Mouse (Mus musculus) monocyte, adult 5-6 weeks (primary cell): Measurements from ENCODE around the gene Tbkbp1. TPM values are rescaled to one million over a fixed set of nuclear protein-coding genes. Genes with fewer than 3 reads are reported as not detected.
"Not testable (repeated sequence)": the region's sequence is repeated elsewhere in the genome, so short reads cannot be mapped to it uniquely, and the experiment has no call there.

Experiments
- ATAC-seq: fragments of 153-309, 156-312 bp; replicated peaks from 2 replicates; pipeline ENCODE4 v1.8.0; 2017; ENCODE audit warnings: mild to moderate bottlenecking; ENCODE audit not compliant: low TSS enrichment, insufficient number of reproducible peaks, severe bottlenecking, poor library complexity, low FRiP score
- total RNA-seq: library from RNA; stranded (forward); fragments of 200-1000, 200-491, 200-594 nt; gene quantifications from 3 replicates; pipeline ENCODE4 v1.2.3, GENCODE M21; 2017

Gene Tbkbp1
- total RNA-seq = 23.2 to 34.3 TPM (median 24.7 TPM) in 3 replicates

DNA sequence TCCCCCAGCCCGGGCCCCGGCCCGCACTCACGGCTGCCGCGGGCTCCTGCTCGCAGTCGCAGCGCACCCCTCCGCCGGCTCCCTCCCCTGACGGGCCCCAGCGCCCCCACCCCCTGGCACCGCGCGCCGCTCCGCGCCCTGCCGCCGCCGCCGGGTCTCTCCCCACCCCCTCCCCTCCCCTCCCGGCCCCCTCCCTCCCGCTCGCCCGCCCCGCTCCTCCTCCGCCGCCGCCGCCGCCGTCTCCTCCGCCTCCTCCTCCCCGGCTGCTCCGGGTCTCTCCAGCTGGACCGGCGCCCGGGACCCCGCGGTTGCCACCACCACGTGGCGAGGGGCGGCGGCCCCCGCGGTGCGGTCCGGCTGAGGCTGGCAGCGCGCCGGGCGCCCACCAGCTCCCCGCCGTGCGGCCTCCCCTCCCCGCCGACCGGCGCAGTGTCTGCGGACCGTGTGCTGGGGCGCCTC, at the start of gene Tbkbp1:
Gene Tbkbp1, minus strand, starts transcription at position 153 of the 459 bp plus-strand sequence.
- ATAC-seq = no peak

- 0 out of 2 replicates have a peak, but pooled peaks have one; percentile 12 for ATAC-seq
Measured at GRCm38 (mm10) chr11:97199519-97199918, 48.2 kb upstream of the Tbkbp1 start.

GRCm38 (mm10) chr11:97198601-97199000, 47.3 kb upstream of the Tbkbp1 start:
- peak; percentile 70; the same call in 1 of the 2 replicates for ATAC-seq

GRCm38 (mm10) chr11:97197021-97197420, 45.7 kb upstream of the Tbkbp1 start:
- no peak for ATAC-seq

DNA sequence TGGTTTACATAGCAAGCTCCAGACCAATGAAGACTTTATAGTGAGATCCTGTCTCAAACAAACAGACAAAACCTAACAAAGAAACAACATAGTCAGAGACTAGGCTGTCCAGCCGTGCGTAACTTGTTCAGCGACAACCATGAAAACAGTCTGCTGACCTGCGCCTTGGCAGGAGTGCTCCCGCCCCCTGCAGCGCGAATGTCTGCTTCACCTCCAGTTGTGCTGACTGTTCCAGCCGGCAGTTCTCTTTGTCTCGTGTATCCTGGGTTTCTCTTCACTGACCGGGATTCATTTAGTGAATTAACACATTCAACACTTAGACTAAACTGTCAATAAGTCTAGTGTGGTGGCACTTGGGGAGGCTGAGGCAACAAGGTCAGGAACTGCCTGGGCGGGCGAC, 45.2 kb upstream of the Tbkbp1 start:
- no peak for ATAC-seq

- ATAC-seq = no peak
Measured at GRCm38 (mm10) chr11:97192621-97192951, 41.3 kb upstream of the Tbkbp1 start.

- no peak for ATAC-seq
Measured at GRCm38 (mm10) chr11:97191915-97192620, 40.8 kb upstream of the Tbkbp1 start.

DNA sequence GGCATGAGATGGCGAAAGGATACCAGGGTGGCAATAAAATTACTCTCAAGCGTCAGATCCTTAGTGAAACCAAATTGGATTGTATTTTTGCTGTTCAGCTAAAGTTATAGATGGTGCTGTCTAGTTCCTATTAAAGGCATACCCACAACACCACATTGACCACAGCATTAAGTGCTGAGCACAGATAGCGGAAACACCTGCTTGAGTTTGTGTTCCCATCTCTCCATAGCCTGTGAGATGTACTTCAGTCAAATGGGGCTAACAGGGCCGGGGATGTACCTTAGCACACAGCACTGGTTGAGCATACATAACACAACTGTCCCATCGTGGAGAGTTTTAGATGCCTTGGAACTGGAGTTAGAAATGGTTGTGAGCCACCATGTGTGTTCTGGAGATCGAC, 39.7 kb upstream of the Tbkbp1 start:
- ATAC-seq = no peak

DNA sequence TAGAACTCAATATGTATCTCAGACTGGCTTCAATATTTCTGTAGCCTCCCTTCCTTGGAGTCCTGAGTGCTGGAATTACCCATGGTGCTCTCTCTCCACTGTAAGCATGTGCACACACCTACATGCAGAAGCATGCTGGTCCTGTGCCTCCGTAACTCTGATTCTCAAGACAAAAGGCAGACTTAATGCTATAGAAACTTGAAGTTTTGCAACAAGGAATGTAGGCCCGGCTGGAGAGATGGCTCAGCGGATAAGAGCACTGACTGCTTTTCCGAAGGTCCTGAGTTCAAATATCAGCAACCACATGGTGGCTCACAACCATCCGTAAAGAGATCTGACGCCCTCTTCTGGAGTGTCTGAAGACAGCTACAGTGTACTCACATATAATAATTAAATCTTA, 38.4 kb upstream of the Tbkbp1 start:
- ATAC-seq = not testable (repeated sequence)

DNA sequence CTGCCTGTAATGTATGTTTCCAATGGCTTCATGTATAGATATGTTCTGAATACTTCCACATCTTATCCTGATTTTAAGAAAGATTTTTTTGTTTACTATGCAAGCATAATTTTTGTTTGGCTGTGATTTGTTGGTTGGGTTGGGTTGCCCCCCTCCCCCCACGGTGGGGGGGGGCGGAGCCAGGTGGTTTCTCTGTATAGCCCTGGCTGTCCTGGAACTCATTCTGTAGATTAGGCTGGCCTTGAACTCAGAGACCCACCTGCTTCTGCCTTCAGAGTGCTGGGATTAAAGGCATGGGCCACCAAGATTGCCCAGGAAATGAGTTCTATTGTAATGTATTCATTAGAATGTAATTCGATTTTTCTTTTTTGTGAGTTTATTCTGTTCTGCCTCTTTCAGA, 37.9 kb upstream of the Tbkbp1 start:
- no peak for ATAC-seq

DNA sequence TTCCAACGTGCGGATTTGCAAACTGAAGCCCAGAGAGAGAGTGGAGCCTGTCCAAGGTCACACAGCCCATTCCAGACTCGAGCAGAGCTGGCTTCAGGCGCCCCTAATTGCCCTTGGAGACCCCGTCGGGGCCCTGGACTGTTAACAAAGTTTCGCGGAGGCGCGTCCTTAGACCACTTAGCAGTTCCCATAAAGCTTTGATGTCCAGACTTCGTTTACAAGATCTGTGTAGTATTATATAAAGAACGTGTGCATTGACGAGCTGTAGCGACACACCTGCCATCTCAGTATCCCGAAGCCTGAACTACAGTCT, 37.3 kb upstream of the Tbkbp1 start:
- no peak for ATAC-seq

GRCm38 (mm10) chr11:97187764-97188642, 36.7 kb upstream of the Tbkbp1 start, which contains the start of gene Kpnb1:
Gene Kpnb1, minus strand, starts transcription at chr11:97187881.
- peak; percentile 80 for ATAC-seq

DNA sequence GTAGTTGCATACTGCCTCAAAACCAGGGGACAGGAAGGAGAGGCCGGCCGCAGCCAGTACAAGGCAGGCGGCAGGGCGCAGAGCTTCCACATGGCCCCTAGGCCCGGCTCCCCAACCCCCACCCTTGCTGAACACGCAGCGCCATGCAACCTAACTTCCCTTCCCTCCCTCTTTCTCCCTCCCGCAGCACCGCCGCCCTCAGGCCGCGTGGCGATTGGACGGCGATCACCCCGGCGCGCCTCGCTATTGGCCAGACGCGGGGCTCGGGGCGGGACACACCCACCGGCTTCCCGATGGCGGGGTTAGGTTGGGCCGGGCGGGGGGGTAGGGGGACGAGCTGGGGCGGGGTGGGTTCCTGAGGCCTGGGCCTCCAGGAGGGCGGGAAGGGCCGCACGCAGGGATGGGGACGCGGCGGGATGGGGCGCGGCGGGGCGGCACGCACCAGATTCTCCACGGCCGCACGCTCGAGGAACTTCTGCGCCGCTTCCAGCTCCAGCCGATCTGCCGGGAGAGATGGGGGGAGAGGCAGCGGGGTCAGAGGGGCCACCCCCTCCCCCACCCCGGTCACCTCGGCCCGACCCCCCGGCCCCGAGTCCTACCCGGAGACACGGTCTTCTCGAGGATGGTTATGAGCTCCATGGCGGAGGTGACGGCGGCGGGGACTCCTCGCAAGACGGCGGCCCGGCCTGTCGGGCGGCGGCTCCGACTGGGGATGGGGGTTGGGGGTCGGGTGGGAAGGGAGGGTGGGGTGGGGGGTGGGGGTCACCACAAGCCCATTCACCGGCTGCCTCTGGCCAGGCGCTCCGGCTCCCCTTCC, 35.9 kb upstream of the Tbkbp1 start:
- peak; percentile 71 for ATAC-seq

DNA sequence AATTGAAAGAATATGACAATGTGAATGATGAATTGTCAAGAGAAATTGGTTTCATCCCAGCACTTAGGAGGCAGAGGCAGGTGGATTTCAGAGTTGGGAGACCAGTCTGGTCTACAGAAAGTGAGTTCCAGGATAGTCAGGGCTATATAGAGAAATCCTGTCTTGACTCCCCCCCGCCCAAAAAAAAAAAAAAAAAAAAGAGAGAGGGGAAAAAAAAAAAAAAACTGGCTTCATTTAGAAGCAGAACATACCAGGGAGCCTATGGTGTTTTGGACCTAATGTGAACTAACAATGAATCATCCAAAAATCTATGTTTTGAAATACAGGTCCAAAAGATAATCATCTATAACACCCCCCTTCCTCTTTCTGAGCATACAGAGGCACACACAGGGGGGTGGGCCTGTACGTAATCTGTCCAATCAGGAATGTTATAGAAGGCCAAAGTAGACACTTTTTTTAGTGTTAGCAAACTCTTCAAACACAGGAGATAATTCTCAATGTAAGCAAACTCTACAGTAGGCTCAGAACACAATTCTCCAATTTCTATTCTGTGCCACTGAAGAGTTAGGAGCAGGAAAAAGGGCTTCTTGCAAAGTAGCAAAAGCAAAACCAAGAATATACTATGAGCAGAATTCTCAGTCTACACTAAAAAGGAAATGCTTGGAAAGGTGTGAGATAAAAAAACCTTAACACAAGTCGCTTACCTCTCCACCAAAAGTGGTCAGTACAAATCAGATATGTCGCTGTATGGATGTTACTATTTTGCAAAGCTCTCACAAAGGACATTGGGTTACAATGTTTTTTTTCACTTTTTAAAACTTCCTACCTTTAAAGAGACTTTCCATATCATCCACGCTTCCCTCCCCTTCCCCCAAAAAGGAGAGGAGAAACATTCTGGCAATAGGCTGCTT, 34.7 kb upstream of the Tbkbp1 start:
- no peak for ATAC-seq

- no peak for ATAC-seq
Measured at GRCm38 (mm10) chr11:97184875-97185274, 33.6 kb upstream of the Tbkbp1 start.

- ATAC-seq = no peak
Measured at GRCm38 (mm10) chr11:97182446-97182845, 31.2 kb upstream of the Tbkbp1 start.

- no peak for ATAC-seq
Measured at GRCm38 (mm10) chr11:97181061-97181460, 29.8 kb upstream of the Tbkbp1 start.

DNA sequence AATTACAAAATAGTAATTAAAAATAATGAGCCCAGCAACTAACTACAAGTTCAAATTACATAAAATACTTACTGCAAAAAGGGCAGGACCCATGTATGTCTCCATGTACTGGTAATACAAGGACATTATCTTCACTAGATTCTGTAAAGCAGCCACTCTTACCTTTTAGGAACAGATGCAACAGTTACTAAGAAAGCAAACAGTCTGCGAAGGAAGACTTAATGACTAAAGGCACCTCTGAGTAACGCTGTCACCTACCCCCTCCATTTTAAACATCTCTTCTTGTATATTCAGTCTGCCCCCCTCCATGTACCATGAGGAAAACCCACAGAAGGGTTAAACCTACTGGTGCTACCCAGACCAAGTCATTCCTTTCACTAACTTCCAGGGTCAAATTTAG, 26.9 kb upstream of the Tbkbp1 start:
- ATAC-seq = no peak
